Mouse (Mus musculus) neural tube, embryonic 11.5 days (tissue): ENCODE data around the gene Lyrm2. TPM values are rescaled to one million over a fixed set of nuclear protein-coding genes. Genes with fewer than 3 reads are reported as not detected.

Experiments used
- ATAC-seq: fragments of 200-750 bp; cut with Nextera tagmentation; 2 replicates; pipeline ENCODE4 v1.8.0; 2017; ENCODE audit warnings: moderate number of reproducible peaks, mild to moderate bottlenecking, moderate TSS enrichment, moderate library complexity; ENCODE audit not compliant: insufficient read depth, low FRiP score, low TSS enrichment
- DNase-seq: peaks from one replicate; pipeline ENCODE4 v3.0.0-alpha.2; 2015; ENCODE audit warnings: low spot score
- H3K27ac ChIP-seq: fragments of 300-500 bp; sonication (generic); 2 replicates; pipeline ENCODE4 v1.5.1; 2014; ENCODE audit warnings: low read depth, mild to moderate bottlenecking, low read length
- H3K27me3 ChIP-seq: fragments of 300-500 bp; sonication (generic); 2 replicates; pipeline ENCODE4 v1.6.1; 2014; ENCODE audit warnings: mild to moderate bottlenecking, low read length, mixed read lengths; ENCODE audit not compliant: control insufficient read depth, insufficient read depth
- H3K36me3 ChIP-seq: fragments of 300-500 bp; sonication (generic); 2 replicates; pipeline ENCODE4 v1.6.1; 2014; ENCODE audit warnings: mild to moderate bottlenecking, low read length, moderate library complexity, mixed read lengths; ENCODE audit not compliant: control insufficient read depth, insufficient read depth
- H3K4me1 ChIP-seq: fragments of 300-500 bp; sonication (generic); 2 replicates; pipeline ENCODE4 v1.6.1; 2014; ENCODE audit warnings: low read length, mixed read lengths; ENCODE audit not compliant: control insufficient read depth, insufficient read depth
- H3K4me2 ChIP-seq: fragments of 300-500 bp; sonication (generic); 2 replicates; pipeline ENCODE4 v1.6.1; 2014; ENCODE audit warnings: low read depth, mild to moderate bottlenecking, moderate library complexity
- H3K4me3 ChIP-seq: fragments of 300-500 bp; sonication (generic); 2 replicates; pipeline ENCODE4 v1.5.1; 2014; ENCODE audit warnings: low read depth, low read length
- H3K9ac ChIP-seq: fragments of 300-500 bp; sonication (generic); 2 replicates; pipeline ENCODE4 v1.6.1; 2014; ENCODE audit warnings: mild to moderate bottlenecking, low read length
- H3K9me3 ChIP-seq: fragments of 300-500 bp; sonication (generic); 2 replicates; pipeline ENCODE4 v1.6.1; 2016; ENCODE audit warnings: low read length; ENCODE audit not compliant: control insufficient read depth
- WGBS: fragments of 180-500 bp; shearing (Covaris S2); extraction: QIAGEN DNeasy Blood & Tissue Kit; methylation state at CpG from one replicate; pipeline ENCODE4 v1.1.7; 2014; 5-methylcytosine and 5-hydroxymethylcytosine counted together
- polyA plus RNA-seq: library from polyadenylated mRNA; unstranded; fragments of >200 nt; fragmentation: Nextera tagmentation; extraction: Ambion mirVana; gene quantifications from 2 replicates; pipeline ENCODE4 v1.2.1, GENCODE M21; 2014

The Lyrm2 gene
- polyA plus RNA-seq, 1 experiment from 2014 or later: 124 TPM

DNA sequence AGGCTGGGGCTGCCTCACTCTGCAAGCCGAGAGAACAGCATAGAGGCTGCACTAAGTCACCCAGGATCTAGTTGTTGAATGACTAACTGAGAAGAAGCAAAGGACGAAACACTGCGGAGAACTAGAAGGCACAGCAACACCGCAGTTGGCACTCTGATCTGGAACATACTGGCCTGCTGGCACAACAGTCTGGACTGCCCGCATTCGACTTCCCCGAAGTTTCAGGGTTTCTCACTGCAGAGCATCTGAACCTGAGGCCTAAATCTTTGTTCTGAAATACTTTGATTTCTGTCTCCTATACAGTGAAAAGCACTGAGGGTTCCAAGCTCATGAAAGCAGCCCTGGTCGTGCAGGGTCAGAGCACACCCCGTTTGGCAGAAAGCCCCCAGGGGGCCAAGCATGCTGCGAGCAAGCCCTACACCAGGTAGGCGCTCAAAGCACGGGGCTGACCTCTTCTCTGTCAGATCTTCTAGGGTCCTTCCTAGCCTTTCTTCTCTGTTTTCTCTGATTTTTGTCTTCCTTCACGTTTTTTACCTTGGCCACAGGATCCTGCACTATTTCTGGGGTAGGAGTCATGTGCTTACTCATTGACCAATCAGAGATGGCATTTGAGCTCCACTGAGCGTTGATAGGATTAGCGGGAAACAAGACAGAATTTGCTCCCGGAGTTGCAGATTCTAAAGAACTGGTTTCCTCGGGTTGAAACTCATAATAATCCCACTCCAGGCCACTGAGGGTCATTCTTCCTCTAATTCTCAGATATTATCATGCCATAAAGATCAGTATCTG is 33.6 kb downstream of the Lyrm2 start:
- ATAC-seq (no peak), DNase-seq (no peak)
- 55% methylated on average over 17 of the region's 17 CpGs for WGBS
- Histone ChIP-seq H3K9ac (no peak overlapping the region), H3K4me3 (0 out of 2 replicates have a peak overlapping the region, but pooled peaks have one; percentile 12), H3K4me2 (peak overlapping the region; percentile 28), H3K9me3 (no peaks in the 10 kb centered on the region), H3K36me3 (no peaks in the 10 kb centered on the region), H3K27me3 (no peaks in the 10 kb centered on the region), H3K27ac (no peak overlapping the region), H3K4me1 (0 out of 2 replicates have a peak, but pooled peaks cover 4% of the 10 kb centered on the region)

- Histone ChIP-seq H3K4me3 (no peak overlapping the region), H3K27ac (no peak overlapping the region), H3K36me3 (no peaks in the 10 kb centered on the region), H3K27me3 (no peaks in the 10 kb centered on the region), H3K4me1 (0 out of 2 replicates have a peak, but pooled peaks cover 3% of the 10 kb centered on the region), H3K4me2 (no peak overlapping the region), H3K9me3 (no peaks in the 10 kb centered on the region), H3K9ac (no peak overlapping the region)
- no peak for DNase-seq
- ATAC-seq: no peak
- WGBS: 80% methylated on average over 3 of the region's 3 CpGs
Observed at GRCm38 (mm10) chr4:32834541-32834940, 34.5 kb downstream of the Lyrm2 start.

DNA sequence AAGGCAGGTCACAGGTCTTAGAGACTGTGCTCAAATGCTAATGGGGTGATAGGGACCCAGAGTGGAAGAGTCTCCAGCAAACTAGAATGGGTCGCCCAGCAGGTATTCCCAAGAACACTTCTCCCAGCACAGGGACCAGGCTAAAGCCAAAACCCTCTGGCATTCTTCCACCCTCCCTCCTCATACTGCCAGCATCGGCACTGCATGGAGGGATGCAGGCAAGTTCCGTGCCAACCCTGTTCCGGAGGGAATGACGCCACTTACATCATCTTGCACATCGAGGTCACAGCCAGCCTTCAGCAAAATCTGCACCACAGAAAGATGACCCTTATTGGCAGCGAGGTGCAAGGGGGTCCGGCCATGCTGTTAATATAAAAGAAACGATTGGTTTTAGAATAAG is 36.0 kb downstream of the Lyrm2 start:
- H3K9me3 ChIP-seq: no peaks in the 10 kb centered on the region
- WGBS: 90% methylated on average over 9 of the region's 9 CpGs
- no peak overlapping the region for H3K27ac ChIP-seq
- no peak overlapping the region for H3K4me2 ChIP-seq
- H3K36me3 ChIP-seq: no peaks in the 10 kb centered on the region
- ATAC-seq (no peak), DNase-seq (no peak)
- 0 out of 2 replicates have a peak, but pooled peaks cover 3% of the 10 kb centered on the region for H3K4me1 ChIP-seq
- H3K27me3 ChIP-seq: no peaks in the 10 kb centered on the region
- H3K4me3 ChIP-seq: no peak overlapping the region
- H3K9ac ChIP-seq: no peak overlapping the region

DNA sequence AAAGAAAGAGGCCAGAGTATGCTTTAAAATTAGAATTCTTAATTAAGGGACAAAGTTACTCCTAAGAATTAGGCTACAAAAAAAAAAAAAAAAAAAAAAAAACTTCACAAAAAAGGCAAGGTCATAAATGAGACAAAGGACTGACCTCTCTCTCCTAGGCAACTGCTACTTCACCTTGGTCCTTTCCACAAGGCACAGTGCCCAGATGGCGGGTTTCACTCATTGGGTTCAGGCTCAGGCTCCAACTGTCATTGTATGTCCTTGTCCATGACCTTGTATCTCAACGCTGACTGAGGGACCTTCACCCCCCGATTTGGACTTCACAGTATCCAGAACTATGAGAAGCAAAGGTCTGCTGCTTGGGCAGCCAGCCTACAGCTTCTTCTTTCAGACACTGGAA is 38.3 kb downstream of the Lyrm2 start:
- H3K9me3 ChIP-seq: no peaks in the 10 kb centered on the region
- H3K9ac ChIP-seq: no peak overlapping the region
- H3K36me3 ChIP-seq: no peaks in the 10 kb centered on the region
- WGBS: 78% methylated on average over 3 of the region's 3 CpGs
- no peak overlapping the region for H3K27ac ChIP-seq
- ATAC-seq: no peak; the same call in 1 of the 2 replicates
- H3K4me2 ChIP-seq: no peak overlapping the region
- no peak overlapping the region for H3K4me3 ChIP-seq
- 0 out of 2 replicates have a peak, but pooled peaks cover 3% of the 10 kb centered on the region for H3K4me1 ChIP-seq
- DNase-seq: no peak
- H3K27me3 ChIP-seq: no peaks in the 10 kb centered on the region

Other genes with a start within 250 kb of the Lyrm2 start
- not detected in 2 replicates for gene Gja10, start 197.5 kb upstream of the Lyrm2 start, polyA plus RNA-seq
- gene Casp8ap2, start 184.8 kb upstream of the Lyrm2 start, polyA plus RNA-seq: 55.5 and 62.7 TPM in 2 replicates
- 17.5 and 18.9 TPM in 2 replicates for gene Mdn1, start 143.1 kb upstream of the Lyrm2 start, polyA plus RNA-seq
- 28.1 and 31.3 TPM in 2 replicates for gene Ankrd6, start 150.6 kb downstream of the Lyrm2 start, polyA plus RNA-seq
- 40.5 and 42.3 TPM in 2 replicates for gene Rragd, start 182.8 kb downstream of the Lyrm2 start, polyA plus RNA-seq
- gene Ube2j1, start 231.2 kb downstream of the Lyrm2 start, polyA plus RNA-seq: 62.8 and 64.2 TPM in 2 replicates